Mouse (Mus musculus) forebrain, embryonic 14.5 days (tissue): ENCODE results near the gene Trap1a. TPM values are rescaled to one million over a fixed set of nuclear protein-coding genes. Genes with fewer than 3 reads are reported as not detected.

Experiments used
- polyA plus RNA-seq: library from polyadenylated mRNA; unstranded; fragments of >200 nt; fragmentation: Nextera tagmentation; extraction: Ambion mirVana; gene quantifications from 2 replicates; pipeline ENCODE4 v1.2.1, GENCODE M21; 2014

Gene Trap1a
- polyA plus RNA-seq, 1 experiment from 2014 or later = not detected

Other genes with a start within 250 kb of the Trap1a start
- not detected in 2 replicates for gene Serpina7, start 248.4 kb upstream of the Trap1a start, polyA plus RNA-seq
- not detected in 2 replicates for gene 4930513O06Rik, start 247.4 kb upstream of the Trap1a start, polyA plus RNA-seq
- not detected in 2 replicates for gene 4933428M09Rik, start 154.5 kb upstream of the Trap1a start, polyA plus RNA-seq
- 8.9 and 9.5 TPM in 2 replicates for gene Mum1l1, start 123.6 kb upstream of the Trap1a start, polyA plus RNA-seq
- gene D330045A20Rik, start 146.7 kb downstream of the Trap1a start, polyA plus RNA-seq = 1.8 and 1.9 TPM in 2 replicates
- 2.5 and 2.9 TPM in 2 replicates for gene Rnf128, start 229.6 kb downstream of the Trap1a start, polyA plus RNA-seq